Mouse (Mus musculus): ENCODE results near the gene Btd.

- no peak for TF ChIP-seq EP300 (IDR thresholded peaks at IDR 0.05; ENCODE audit: insufficient read depth, low read depth, low read length)
- no peak for TF ChIP-seq CTCF (IDR thresholded peaks at IDR 0.05; ENCODE audit: low read depth, low read length)
Measured at GRCm38 (mm10) chr14:31662555-31663211, 21.9 kb downstream of the Btd start.
